Mouse (Mus musculus) ES-Bruce4 (cell line): ENCODE results near the gene Vwa8.

Experiments used
- CTCF ChIP-seq: IDR thresholded peaks from one replicate; pipeline ENCODE4 v1.8.1; 2011; ENCODE audit warnings: low read depth, low read length
- POLR2A ChIP-seq: IDR thresholded peaks from one replicate; pipeline ENCODE4 v1.8.1; 2011; ENCODE audit warnings: low read length; ENCODE audit not compliant: insufficient read depth

DNA sequence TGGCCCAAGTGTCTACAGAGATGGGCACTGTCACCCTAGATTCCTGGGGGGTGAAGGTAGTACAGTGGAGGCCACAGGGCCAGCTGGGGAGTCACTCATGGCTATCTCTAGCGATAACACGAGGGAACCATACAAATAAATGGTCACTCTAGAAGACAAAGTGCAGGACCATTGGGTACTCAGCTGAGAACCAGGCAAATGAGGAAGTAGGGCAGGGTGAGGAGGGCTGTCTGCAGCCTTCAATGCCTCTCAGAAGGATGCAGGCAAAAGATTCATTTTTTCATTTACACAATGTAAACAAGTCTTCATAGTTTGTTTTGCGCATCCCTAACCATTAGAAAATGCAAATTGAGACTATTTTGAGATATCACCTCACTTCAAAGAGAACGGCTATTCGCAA, 384.8 kb downstream of the Vwa8 start:
- no peak for TF ChIP-seq CTCF
- no peak for TF ChIP-seq POLR2A
